Mouse (Mus musculus) CH12.LX (cell line): ENCODE results near the gene Sept8. TPM values are rescaled to one million over a fixed set of nuclear protein-coding genes. Genes with fewer than 3 reads are reported as not detected.

Experiments
- DNase-seq: peaks from one replicate; pipeline ENCODE4 v3.0.0-alpha.2; 2013; ENCODE audit errors: extremely low read depth
- H3K27ac ChIP-seq: 2 replicates; pipeline ENCODE4 v1.5.1; 2012; ENCODE audit warnings: low read depth, mild to moderate bottlenecking, control low read depth, moderate library complexity; ENCODE audit not compliant: insufficient read depth
- H3K27me3 ChIP-seq: replicated peaks from 2 replicates; pipeline ENCODE3; 2012; ENCODE audit warnings: inconsistent platforms
- H3K36me3 ChIP-seq, 2 experiments: replicated peaks in 1 of 2; 2 replicates each; pipeline versions ENCODE3 to v1.6.1; 2012; ENCODE audit warnings: inconsistent platforms in 1 of 2, low read length in 1 of 2, mild to moderate bottlenecking in 1 of 2, mixed read lengths in 1 of 2, moderate library complexity in 1 of 2; ENCODE audit not compliant: control insufficient read depth in 1 of 2, insufficient read depth in 1 of 2
- H3K4me1 ChIP-seq, 2 experiments: 2 replicates each; pipeline ENCODE4 v1.6.1; 2012; ENCODE audit warnings: inconsistent platforms in 1 of 2, moderate library complexity in 1 of 2; ENCODE audit not compliant: insufficient read depth in 2 of 2, control insufficient read depth in 1 of 2
- H3K4me2 ChIP-seq: 2 replicates; pipeline ENCODE4 v1.6.1; 2012; ENCODE audit warnings: low read depth, mild to moderate bottlenecking, control low read depth; ENCODE audit not compliant: poor library complexity, insufficient read depth, severe bottlenecking
- H3K4me3 ChIP-seq, 3 experiments: fragments of 150-350 bp in 1 of 3; sonication (generic) in 1 of 3; replicated peaks in 1 of 3; 2 replicates each; pipeline versions ENCODE3 to v1.5.1; 2011 to 2012; ENCODE audit warnings: low read depth in 2 of 3, low read length in 2 of 3, mild to moderate bottlenecking in 2 of 3, moderate library complexity in 2 of 3, control low read depth in 1 of 3, improper control_type of control experiment in 1 of 3, inconsistent platforms in 1 of 3, mixed read lengths in 1 of 3; ENCODE audit not compliant: poor library complexity in 1 of 3
- H3K79me2 ChIP-seq: replicated peaks from 2 replicates; pipeline ENCODE4 v1.6.1; 2012; ENCODE audit warnings: mild to moderate bottlenecking, moderate library complexity; ENCODE audit not compliant: control insufficient read depth, poor library complexity, insufficient read depth, severe bottlenecking; ENCODE audit errors: extremely low read depth
- H3K9ac ChIP-seq: 2 replicates; pipeline ENCODE4 v1.6.1; 2012; ENCODE audit warnings: low read depth, mild to moderate bottlenecking, control low read depth, moderate library complexity; ENCODE audit not compliant: insufficient read depth
- H3K9me3 ChIP-seq: replicated peaks from 2 replicates; pipeline ENCODE3; 2012; ENCODE audit warnings: low read length, inconsistent platforms, mixed read lengths
- BHLHE40 ChIP-seq: IDR thresholded peaks from 2 replicates; pipeline ENCODE4 v1.6.1; 2011; ENCODE audit warnings: mild to moderate bottlenecking, low read depth, low read length, improper control_type of control experiment
- CHD1 ChIP-seq: IDR thresholded peaks from 2 replicates; pipeline ENCODE4 v1.6.1; 2012; ENCODE audit warnings: low read depth, low read length, improper control_type of control experiment, inconsistent platforms
- CTCF ChIP-seq, 2 experiments: IDR thresholded peaks in 1 of 2; conservative IDR thresholded peaks in 1 of 2; 2 replicates each; pipeline ENCODE4 v1.5.1; 2011 to 2012; ENCODE audit warnings: low read depth in 2 of 2, low read length in 2 of 2, improper control_type of control experiment in 1 of 2, inconsistent platforms in 1 of 2, mild to moderate bottlenecking in 1 of 2, moderate library complexity in 1 of 2
- E2F4 ChIP-seq: IDR thresholded peaks from 2 replicates; pipeline ENCODE4 v1.6.1; 2011; ENCODE audit warnings: low read depth, low read length, improper control_type of control experiment; ENCODE audit not compliant: insufficient replicate concordance
- ELF1 ChIP-seq: IDR thresholded peaks from 2 replicates; pipeline ENCODE4 v1.6.1; 2014; ENCODE audit warnings: low read depth, mild to moderate bottlenecking, inconsistent platforms, low read length, improper control_type of control experiment
- EP300 ChIP-seq: IDR thresholded peaks from 2 replicates; pipeline ENCODE4 v1.6.1; 2011; ENCODE audit warnings: low read length, improper control_type of control experiment
- HCFC1 ChIP-seq: IDR thresholded peaks from 2 replicates; pipeline ENCODE4 v1.6.1; 2012; ENCODE audit warnings: low read depth, mild to moderate bottlenecking, inconsistent platforms, low read length, improper control_type of control experiment
- IRF4 ChIP-seq: IDR thresholded peaks from 2 replicates; pipeline ENCODE4 v1.6.1; 2014; ENCODE audit warnings: low read depth, mild to moderate bottlenecking, inconsistent platforms, low read length, improper control_type of control experiment
- JUN ChIP-seq: IDR thresholded peaks from 2 replicates; pipeline ENCODE4 v1.6.1; 2011; ENCODE audit warnings: low read depth, mild to moderate bottlenecking, low read length, improper control_type of control experiment, moderate library complexity; ENCODE audit not compliant: insufficient read depth
- KAT2A ChIP-seq: IDR thresholded peaks from 2 replicates; pipeline ENCODE4 v1.6.1; 2012; ENCODE audit warnings: low read length, improper control_type of control experiment, inconsistent platforms; ENCODE audit not compliant: insufficient replicate concordance
- MEF2A ChIP-seq: IDR thresholded peaks from 2 replicates; pipeline ENCODE4 v1.6.1; 2014; ENCODE audit warnings: low read depth, mild to moderate bottlenecking, inconsistent platforms, low read length, improper control_type of control experiment, borderline replicate concordance
- NELFE ChIP-seq: IDR thresholded peaks from 2 replicates; pipeline ENCODE4 v1.6.1; 2011; ENCODE audit warnings: low read depth, low read length, improper control_type of control experiment
- PAX5 ChIP-seq: IDR thresholded peaks from 2 replicates; pipeline ENCODE4 v1.6.1; 2012; ENCODE audit warnings: low read length, inconsistent platforms, mixed read lengths
- POLR2A ChIP-seq: IDR thresholded peaks from 2 replicates; pipeline ENCODE4 v1.6.1; 2011; ENCODE audit warnings: low read depth, mild to moderate bottlenecking, improper control_type of control experiment, low read length
- RCOR1 ChIP-seq: conservative IDR thresholded peaks from 2 replicates; pipeline ENCODE4 v1.6.1; 2012; ENCODE audit warnings: low read depth, mild to moderate bottlenecking, inconsistent platforms, low read length, improper control_type of control experiment
- SIN3A ChIP-seq: IDR thresholded peaks from 2 replicates; pipeline ENCODE4 v1.6.1; 2012; ENCODE audit warnings: low read length, improper control_type of control experiment, inconsistent platforms
- TCF12 ChIP-seq: IDR thresholded peaks from 2 replicates; pipeline ENCODE4 v1.6.1; 2014; ENCODE audit warnings: low read depth, mild to moderate bottlenecking, inconsistent platforms, low read length, improper control_type of control experiment
- UBTF ChIP-seq: IDR thresholded peaks from 2 replicates; pipeline ENCODE4 v1.6.1; 2012; ENCODE audit warnings: low read depth, mild to moderate bottlenecking, inconsistent platforms, low read length, improper control_type of control experiment, moderate library complexity
- USF1 ChIP-seq: IDR thresholded peaks from 2 replicates; pipeline ENCODE4 v1.6.1; 2014; ENCODE audit warnings: low read depth, mild to moderate bottlenecking, inconsistent platforms, low read length, improper control_type of control experiment
- USF2 ChIP-seq: conservative IDR thresholded peaks from 2 replicates; pipeline ENCODE4 v1.6.1; 2011; ENCODE audit warnings: low read depth, low read length, improper control_type of control experiment
- ZC3H11A ChIP-seq: IDR thresholded peaks from 2 replicates; pipeline ENCODE4 v1.6.1; 2012; ENCODE audit warnings: low read depth, mild to moderate bottlenecking, inconsistent platforms, low read length, improper control_type of control experiment
- ZKSCAN1 ChIP-seq: IDR thresholded peaks from 2 replicates; pipeline ENCODE4 v1.6.1; 2012; ENCODE audit warnings: low read depth, inconsistent platforms, low read length, improper control_type of control experiment, borderline replicate concordance
- ZMIZ1 ChIP-seq: IDR thresholded peaks from 2 replicates; pipeline ENCODE4 v1.6.1; 2012; ENCODE audit warnings: low read depth, mild to moderate bottlenecking, inconsistent platforms, low read length, improper control_type of control experiment
- ZNF384 ChIP-seq: IDR thresholded peaks from 2 replicates; pipeline ENCODE4 v1.6.1; 2012; ENCODE audit warnings: low read depth, low read length, improper control_type of control experiment, inconsistent platforms
- dilution Hi-C: fragments of 300-500 bp; cut with MboI; formaldehyde crosslinking; loops from 2 replicates; pipeline ENCODE4 v1.14.3; 2020; ENCODE audit warnings: low sequenced_read_pairs; ENCODE audit not compliant: extremely low pct_unique_long_range_greater_than_20kb, extremely low pct_ligation_motif_present
- in situ Hi-C: fragments of 300-500 bp; cut with MboI; formaldehyde crosslinking; loops from 3 replicates; pipeline ENCODE4 v1.14.3; 2019; ENCODE audit warnings: low sequenced_read_pairs, low pct_ligation_motif_present, low pct_unique_long_range_greater_than_20kb, mixed read lengths
- polyA plus RNA-seq: library from polyadenylated mRNA; unstranded; fragments of >175 nt; gene quantifications from 2 replicates; pipeline ENCODE4 v1.2.1, GENCODE M21; 2012; ENCODE audit warnings: low read depth; ENCODE audit not compliant: insufficient read length
- total RNA-seq, 2 experiments: library from RNA; depleted of rRNA; stranded (reverse); fragments of 300-350 nt in 1 of 2; fragments of >200 nt in 1 of 2; gene quantifications; 2 replicates each; pipeline ENCODE4 v1.2.3; 2012 to 2014

The Sept8 gene
- total and polyA plus RNA-seq, 3 experiments: 8.5 to 21.9 (median 15.2) TPM

DNA sequence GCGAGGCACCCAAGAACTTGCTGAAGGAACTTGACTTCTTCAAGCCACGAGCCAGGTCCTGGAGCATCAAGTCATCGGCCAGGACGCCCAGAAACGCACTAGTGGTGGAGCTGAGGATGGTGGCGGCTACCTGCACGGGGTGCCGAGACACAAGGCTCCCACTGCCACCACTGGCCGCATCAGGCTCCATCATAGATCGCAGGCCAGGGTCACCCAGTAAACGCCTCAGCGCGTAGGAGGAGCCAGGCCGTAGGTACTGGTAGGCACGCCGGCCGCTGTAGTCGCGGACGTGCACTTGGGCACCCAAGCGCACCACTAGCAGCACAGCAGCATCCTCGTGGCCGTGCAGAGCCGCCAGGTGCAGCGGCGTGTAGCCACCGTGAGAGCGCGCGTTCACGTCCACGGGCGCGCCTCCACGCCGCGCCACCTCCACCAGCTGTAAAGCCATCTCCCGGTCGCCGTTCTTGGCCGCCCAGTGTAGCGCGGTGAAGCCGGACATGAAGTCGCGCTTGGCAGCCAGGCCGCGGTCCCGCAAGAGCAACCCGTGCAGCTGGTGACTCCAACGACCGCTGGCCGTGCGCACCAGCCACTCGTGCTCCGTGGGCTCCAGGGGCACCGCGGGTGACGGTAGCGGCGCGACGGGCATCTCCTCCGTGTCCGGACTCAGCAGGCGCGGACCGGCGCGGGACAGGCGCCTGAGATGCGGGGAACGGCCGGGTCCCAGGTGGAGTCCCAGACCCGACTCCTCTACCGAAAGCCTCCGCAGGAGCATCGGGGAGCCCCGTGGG is 40.5 kb upstream of the Sept8 start:
- in situ Hi-C loops: no loop called here
- TF ChIP-seq USF2 (no peak), SIN3A (no peak), CHD1 (no peak), TCF12 (no peak), NELFE (no peak), CTCF (conservative IDR thresholded peaks at IDR 0.05 in 1 of 2, IDR thresholded peaks at IDR 0.05 in 1 of 2; ENCODE audit: low read depth in 2 of 2, low read length in 2 of 2) (no peak), ELF1 (no peak), HCFC1 (no peak), POLR2A (no peak), JUN (no peak), KAT2A (no peak), ZKSCAN1 (no peak), EP300 (no peak), MEF2A (no peak), PAX5 (no peak), BHLHE40 (no peak), IRF4 (no peak), ZMIZ1 (no peak), RCOR1 (no peak), UBTF (no peak)
- Histone ChIP-seq H3K9me3 (peaks cover 21% of the 10 kb centered on the region), H3K27me3 (peaks cover 5% of the 10 kb centered on the region), H3K4me2 (no peak overlapping the region), H3K27ac (no peak overlapping the region), H3K4me1 (no peaks in the 10 kb centered on the region), H3K79me2 (no peaks in the 10 kb centered on the region), H3K36me3 (peaks cover 0 to 2% of the 10 kb centered on the region in 2 experiments), H3K9ac (no peak overlapping the region), H3K4me3 (no peak overlapping the region)
- dilution Hi-C loops: no loop called here
- DNase-seq: no peak

DNA sequence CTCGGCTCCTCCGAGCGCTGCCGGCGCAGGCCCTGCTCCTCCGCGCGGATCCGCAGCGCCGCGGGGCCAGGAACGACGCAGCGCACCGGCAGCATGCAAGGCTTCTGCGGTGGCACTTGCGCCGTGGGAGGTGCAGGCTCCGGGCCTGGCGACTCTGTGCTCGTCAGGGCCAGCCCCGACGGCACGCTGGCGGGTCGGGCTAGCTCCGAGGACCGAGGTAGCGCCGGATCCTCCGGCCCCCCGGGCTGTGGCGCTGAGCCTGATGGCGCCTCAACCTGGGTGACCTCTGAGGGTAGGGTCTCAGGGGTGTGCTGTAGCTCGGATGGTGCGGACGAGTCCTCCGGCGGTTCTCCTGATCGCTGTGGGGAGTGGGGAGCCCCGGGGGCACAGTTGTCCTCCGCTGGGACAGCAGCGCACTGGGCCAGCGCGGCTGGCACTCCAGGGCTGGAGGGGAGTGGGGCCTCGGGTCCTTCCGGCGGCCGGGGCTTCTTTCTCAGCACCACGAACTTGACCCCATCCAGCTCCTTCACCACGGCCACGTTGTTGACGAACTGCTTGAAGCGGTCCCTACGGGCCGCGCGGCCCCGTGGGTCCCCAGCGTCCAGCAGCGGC is 39.8 kb upstream of the Sept8 start:
- H3K79me2 ChIP-seq: no peaks in the 10 kb centered on the region
- TF ChIP-seq USF1: no peak
- TF ChIP-seq E2F4: no peak
- TF ChIP-seq ZNF384: no peak
- no peak for TF ChIP-seq ZC3H11A
- no peak for DNase-seq
- peaks cover 0 to 2% of the 10 kb centered on the region in 2 experiments for H3K36me3 ChIP-seq
- no peak overlapping the region for H3K4me2 ChIP-seq
- no peak overlapping the region for H3K27ac ChIP-seq
- peaks cover 21% of the 10 kb centered on the region for H3K9me3 ChIP-seq
- H3K4me1 ChIP-seq: no peaks in the 10 kb centered on the region
- dilution Hi-C loops: no loop called here
- H3K27me3 ChIP-seq: peaks cover 3% of the 10 kb centered on the region
- H3K4me3 ChIP-seq: no peak overlapping the region
- in situ Hi-C loops: no loop called here
- H3K9ac ChIP-seq: no peak overlapping the region
